Mouse (Mus musculus) liver, embryonic 14.5 days (tissue): ENCODE measurements around the gene Wapl.

Experiments used
- CTCF ChIP-seq: IDR thresholded peaks from 2 replicates; pipeline ENCODE4 v1.5.1; 2016; ENCODE audit warnings: antibody characterized with exemption, low read depth, control low read depth
- EP300 ChIP-seq: IDR thresholded peaks from 2 replicates; pipeline ENCODE4 v1.6.1; 2016; ENCODE audit warnings: antibody characterized with exemption, low read depth

- TF ChIP-seq CTCF (no peak), EP300 (no peak)
These were observed 25.8 kb upstream of the Wapl start for GRCm38 (mm10) chr14:34647870-34648475.
